Mouse (Mus musculus) liver, adult 2 months (tissue): Measurements from ENCODE around the gene Hmcn2.
A peak's percentile ranks its signal among the peaks of the same experiment; 100 is the strongest.

Experiments used
- CTCF ChIP-seq: fragments of 200-500 bp; IDR thresholded peaks from 2 replicates; pipeline ENCODE4 v1.5.1; 2011; ENCODE audit warnings: low read depth, low read length, control low read depth
- POLR2A ChIP-seq: fragments of 200-500 bp; IDR thresholded peaks from 2 replicates; pipeline ENCODE4 v1.6.1; 2011; ENCODE audit warnings: low read length, control low read depth; ENCODE audit not compliant: insufficient read depth; ENCODE audit errors: extremely low read depth

DNA sequence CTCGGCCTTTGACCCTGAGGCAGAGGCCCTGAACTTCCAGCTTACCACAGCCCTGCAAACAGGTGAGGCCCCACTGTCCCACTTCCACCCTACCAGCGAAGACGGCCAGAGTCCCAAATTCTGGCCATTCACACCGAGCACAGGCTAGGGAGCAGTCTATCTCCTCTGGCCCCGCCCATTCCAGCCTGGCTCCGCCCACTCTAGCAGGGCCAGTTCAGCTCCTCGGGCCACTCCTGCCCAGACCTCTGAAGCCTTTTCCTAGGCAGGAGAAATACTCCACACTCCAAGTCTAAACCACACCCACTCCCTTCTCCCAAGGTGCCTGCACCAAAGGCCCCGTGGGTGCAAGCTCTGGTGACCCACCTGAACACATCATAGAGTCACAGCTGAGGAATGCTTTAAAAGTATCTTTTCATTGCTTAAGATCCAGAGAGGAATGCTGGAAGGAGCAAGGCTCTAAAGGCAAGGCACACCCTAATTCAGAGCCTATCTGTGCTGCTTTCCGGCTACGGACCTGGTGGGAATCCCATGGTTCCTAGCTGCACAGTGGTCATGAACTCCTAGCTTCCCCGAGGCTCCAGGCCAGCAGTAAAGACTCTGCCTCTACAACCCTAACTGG is 139.5 kb downstream of the Hmcn2 start:
- TF ChIP-seq POLR2A (0 out of 2 replicates have a peak, but pooled peaks have one; percentile 9), CTCF (no peak)
